Mouse (Mus musculus) ES-E14 (cell line): ENCODE results near the gene Babam1.

ENCODE experiments used
- CHD2 ChIP-seq: IDR thresholded peaks from 2 replicates; pipeline ENCODE4 v1.6.1; 2014; ENCODE audit warnings: mild to moderate bottlenecking, low read depth, low read length, inconsistent platforms
- MAFK ChIP-seq: IDR thresholded peaks from 2 replicates; pipeline ENCODE4 v1.6.1; 2014; ENCODE audit warnings: mild to moderate bottlenecking, low read depth, low read length, inconsistent platforms; ENCODE audit not compliant: insufficient read depth
- ZC3H11A ChIP-seq: IDR thresholded peaks from 2 replicates; pipeline ENCODE4 v1.6.1; 2012; ENCODE audit warnings: low read depth, mild to moderate bottlenecking, inconsistent platforms, low read length, borderline replicate concordance

DNA sequence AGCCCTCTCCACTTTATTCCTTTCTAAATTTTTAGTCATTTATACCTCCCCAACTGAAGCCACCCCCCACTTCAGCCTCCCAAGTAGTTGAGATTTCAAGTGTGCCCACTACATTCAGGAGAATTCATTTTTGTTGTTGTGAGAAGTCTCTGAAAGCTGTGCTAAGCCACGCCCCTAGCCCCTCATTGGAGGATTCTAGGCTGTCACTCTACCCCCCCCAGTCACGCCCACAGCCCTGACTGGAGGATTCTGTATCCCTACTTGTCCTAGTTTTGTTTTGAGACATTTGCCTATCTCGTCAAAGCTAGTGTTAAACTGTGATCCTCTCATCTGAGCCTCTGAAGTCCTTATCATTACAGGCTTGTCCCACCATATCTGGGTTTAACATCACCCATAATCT, 3.8 kb upstream of the Babam1 start:
- TF ChIP-seq ZC3H11A = no peak
- TF ChIP-seq MAFK = no peak
- TF ChIP-seq CHD2 = no peak
